Mouse (Mus musculus): ENCODE data around the gene Gng4. TPM values are rescaled to one million over a fixed set of nuclear protein-coding genes. Genes with fewer than 3 reads are reported as not detected.
A peak's percentile ranks its signal among the peaks of the same experiment; 100 is the strongest.

Gng4 gene
- 4.5 and 4.6 TPM in 2 replicates for polyA plus RNA-seq (2016; fragmentation: Nextera tagmentation; extraction: Ambion mirVana)

DNA sequence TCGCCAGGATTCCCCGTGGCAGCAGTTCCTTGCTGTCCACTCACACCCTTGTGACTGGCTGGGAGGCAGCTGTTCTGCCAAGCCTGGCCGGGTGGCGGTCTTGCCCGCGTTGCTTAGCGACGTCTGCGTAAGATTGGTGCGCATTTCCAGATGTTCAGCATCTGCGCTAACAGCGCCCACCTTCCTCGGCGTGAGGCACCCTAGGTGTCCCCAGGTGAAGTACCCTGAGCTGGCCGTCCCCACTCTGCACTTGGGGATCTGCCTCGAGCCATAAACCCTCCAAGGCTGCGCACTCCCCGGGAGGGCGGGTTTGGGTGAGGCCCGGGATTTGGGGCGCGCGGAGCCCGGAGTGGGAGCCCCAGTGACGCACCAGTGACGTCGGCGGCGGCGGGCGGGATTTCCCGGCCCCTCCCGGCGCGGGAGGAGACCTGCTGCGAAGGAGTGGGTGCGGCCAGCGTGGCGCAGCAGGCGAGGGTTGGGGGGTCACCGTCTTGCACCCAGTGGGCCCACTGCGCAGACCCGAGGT, at the start of gene Gng4:
Gene Gng4 (plus strand): TSS at position 166 of the 526 bp plus-strand sequence.
- Histone ChIP-seq H3K4me1 (no peaks in the 10 kb centered on the region), H3K4me3 (peak within 1 kb of the TSS; percentile 61), H3K36me3 (no peaks in the 10 kb centered on the region), H3K27me3 (peaks cover 41% of the 10 kb centered on the region), H3K9ac (peak within 1 kb of the TSS; percentile 54), H3K4me2 (replicated peaks) (peak within 1 kb of the TSS; percentile 88), H3K27ac (no peak within 1 kb of the TSS), H3K9me3 (no peaks in the 10 kb centered on the region)
- ATAC-seq (ENCODE audit: insufficient number of reproducible peaks, insufficient read depth, low FRiP score, low TSS enrichment): peak; percentile 57
- WGBS: under 1% methylated on average over 42 of the region's 43 CpGs

DNA sequence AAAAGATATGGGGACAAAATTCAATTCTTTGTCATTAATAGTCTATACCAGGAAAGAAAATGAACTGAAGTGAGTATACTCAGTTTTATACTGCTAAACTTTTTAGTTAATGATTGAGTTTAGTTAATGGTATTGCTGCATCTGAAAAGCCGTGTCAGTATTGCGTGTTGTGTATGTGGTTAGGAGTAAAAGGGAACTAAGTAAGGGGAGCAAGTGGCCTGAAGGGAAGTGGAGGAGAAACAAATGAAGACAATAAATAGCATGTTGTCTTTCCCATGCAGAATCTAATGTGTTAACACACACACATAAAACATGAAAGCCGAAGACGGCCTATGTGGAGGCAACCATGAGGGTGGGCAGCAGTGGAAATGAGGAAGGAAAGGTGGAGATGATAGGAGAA, 44.6 kb upstream of the Gng4 start:
- Histone ChIP-seq H3K9me3 (no peaks in the 10 kb centered on the region), H3K27ac (no peak overlapping the region), H3K4me1 (no peaks in the 10 kb centered on the region), H3K4me2 (replicated peaks) (no peak overlapping the region), H3K27me3 (no peaks in the 10 kb centered on the region), H3K4me3 (no peak overlapping the region), H3K36me3 (no peaks in the 10 kb centered on the region), H3K9ac (no peak overlapping the region)
- 96% methylated on average over 4 of the region's 4 CpGs for WGBS
- ATAC-seq (ENCODE audit: insufficient number of reproducible peaks, insufficient read depth, low FRiP score, low TSS enrichment): no peak

GRCm38 (mm10) chr13:13745911-13746310, 37.9 kb upstream of the Gng4 start:
- no peaks in the 10 kb centered on the region for H3K4me1 ChIP-seq
- no peak overlapping the region for H3K27ac ChIP-seq
- H3K36me3 ChIP-seq: no peaks in the 10 kb centered on the region; the same call in 1 of the 2 replicates
- H3K9ac ChIP-seq: no peak overlapping the region
- no peak overlapping the region for H3K4me2 ChIP-seq (replicated peaks)
- no peak for ATAC-seq (ENCODE audit: insufficient number of reproducible peaks, insufficient read depth, low FRiP score, low TSS enrichment)
- no peaks in the 10 kb centered on the region for H3K27me3 ChIP-seq
- no peak overlapping the region for H3K4me3 ChIP-seq
- no peaks in the 10 kb centered on the region for H3K9me3 ChIP-seq
- WGBS: 86% methylated on average over 3 of the region's 3 CpGs

DNA sequence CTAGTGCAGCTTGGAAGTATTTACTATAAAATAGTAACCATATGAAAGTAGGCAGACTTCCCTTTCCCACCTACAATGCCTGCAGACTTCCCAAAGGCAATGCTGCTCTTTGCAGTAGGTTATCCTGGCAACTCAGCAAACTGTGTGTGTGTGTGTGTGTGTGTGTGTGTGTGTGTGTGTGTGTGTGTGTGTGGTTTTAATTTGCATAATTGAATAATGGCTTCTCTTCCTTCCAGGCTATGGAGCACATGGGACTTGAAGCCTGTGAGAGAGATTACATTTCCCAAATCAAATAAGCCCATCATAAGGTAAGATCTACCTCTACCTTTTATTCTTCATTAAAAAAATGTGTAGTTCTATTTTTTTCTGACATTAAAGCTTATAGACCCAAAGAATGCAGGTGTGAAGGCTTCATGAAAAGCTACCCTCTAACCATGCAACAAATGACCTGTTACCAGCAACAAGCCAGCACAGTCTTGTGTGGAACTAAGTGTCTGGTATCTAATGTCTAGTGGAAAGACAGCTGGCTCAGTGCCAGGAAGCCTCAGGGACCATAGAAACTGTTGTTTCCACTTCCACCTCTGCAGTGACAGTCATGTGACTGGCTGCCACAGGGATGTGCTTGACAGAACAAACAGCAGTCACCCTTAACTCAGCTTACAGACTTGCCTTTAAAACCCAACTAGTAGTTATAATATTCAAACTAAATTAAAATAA, 7.9 kb upstream of the Gng4 start:
- ATAC-seq (ENCODE audit: insufficient number of reproducible peaks, insufficient read depth, low FRiP score, low TSS enrichment): no peak
- Histone ChIP-seq H3K4me1 (0 out of 2 replicates have a peak, but pooled peaks cover 2% of the 10 kb centered on the region), H3K9me3 (no peaks in the 10 kb centered on the region), H3K27ac (no peak overlapping the region), H3K9ac (no peak overlapping the region), H3K36me3 (peaks cover 6% of the 10 kb centered on the region; the same call in 1 of the 2 replicates), H3K27me3 (no peaks in the 10 kb centered on the region), H3K4me3 (no peak overlapping the region), H3K4me2 (replicated peaks) (no peak overlapping the region)

DNA sequence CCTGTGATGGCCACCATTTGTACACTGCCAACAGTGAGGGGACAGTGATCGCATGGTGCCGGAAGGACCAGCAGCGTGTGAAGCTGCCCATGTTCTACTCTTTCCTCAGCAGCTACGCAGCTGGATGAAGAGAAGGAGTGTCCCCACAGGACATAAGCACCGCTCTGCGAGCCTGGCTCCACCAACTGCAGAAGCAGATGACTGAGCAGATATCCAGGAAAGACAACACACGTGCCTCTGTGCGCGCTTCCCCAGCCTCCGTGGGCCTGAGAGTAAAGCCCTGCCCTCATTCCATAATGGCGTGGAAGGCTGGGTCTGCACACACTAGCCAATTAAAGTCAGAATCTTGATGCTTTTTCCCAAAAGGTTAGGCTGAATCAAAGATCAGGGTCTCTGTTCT, 6.8 kb upstream of the Gng4 start:
- H3K4me1 ChIP-seq: 0 out of 2 replicates have a peak, but pooled peaks cover 2% of the 10 kb centered on the region
- H3K9me3 ChIP-seq: no peaks in the 10 kb centered on the region
- H3K4me2 ChIP-seq (replicated peaks): no peak overlapping the region
- H3K9ac ChIP-seq: no peak overlapping the region
- no peak overlapping the region for H3K4me3 ChIP-seq
- peaks cover 6% of the 10 kb centered on the region; the same call in 1 of the 2 replicates for H3K36me3 ChIP-seq
- no peak overlapping the region for H3K27ac ChIP-seq
- ATAC-seq (ENCODE audit: insufficient number of reproducible peaks, insufficient read depth, low FRiP score, low TSS enrichment): no peak
- H3K27me3 ChIP-seq: no peaks in the 10 kb centered on the region
- 88% methylated on average over 11 of the region's 11 CpGs for WGBS

DNA sequence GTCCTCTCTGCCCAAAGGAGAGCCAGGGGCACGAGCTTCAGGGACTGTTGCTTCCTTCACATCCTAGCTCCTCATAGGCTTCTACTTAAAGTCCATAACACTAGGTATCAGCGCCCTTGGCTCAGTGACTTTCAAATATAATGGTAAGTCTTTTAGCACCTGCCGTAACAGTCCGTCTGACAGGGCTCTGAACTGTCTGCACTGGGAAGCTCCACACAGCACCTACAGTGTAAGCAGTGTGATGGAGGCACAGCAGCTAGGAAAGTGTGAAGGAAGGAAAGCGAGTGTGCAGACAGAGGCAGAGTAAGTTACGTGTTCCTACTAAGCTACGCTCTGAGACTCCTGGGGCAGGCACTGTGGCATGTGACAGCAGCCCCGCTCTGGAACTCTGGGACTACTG, 6.2 kb upstream of the Gng4 start:
- no peak overlapping the region for H3K4me3 ChIP-seq
- WGBS: 90% methylated on average over 8 of the region's 8 CpGs
- ATAC-seq (ENCODE audit: insufficient number of reproducible peaks, insufficient read depth, low FRiP score, low TSS enrichment): no peak
- H3K27me3 ChIP-seq: peaks cover under 1% of the 10 kb centered on the region; the same call in 1 of the 2 replicates
- H3K9ac ChIP-seq: no peak overlapping the region
- H3K4me2 ChIP-seq (replicated peaks): no peak overlapping the region
- H3K4me1 ChIP-seq: 0 out of 2 replicates have a peak, but pooled peaks cover 2% of the 10 kb centered on the region
- no peak overlapping the region for H3K27ac ChIP-seq
- no peaks in the 10 kb centered on the region for H3K9me3 ChIP-seq
- H3K36me3 ChIP-seq: peaks cover 6% of the 10 kb centered on the region; the same call in 1 of the 2 replicates

GRCm38 (mm10) chr13:13778837-13779458, 4.9 kb upstream of the Gng4 start:
- peaks cover 11% of the 10 kb centered on the region for H3K27me3 ChIP-seq
- peaks cover 6% of the 10 kb centered on the region; the same call in 1 of the 2 replicates for H3K36me3 ChIP-seq
- H3K4me2 ChIP-seq (replicated peaks): no peak overlapping the region
- 76% methylated on average over 1 of the region's 1 CpGs for WGBS
- no peaks in the 10 kb centered on the region for H3K9me3 ChIP-seq
- H3K27ac ChIP-seq: no peak overlapping the region
- no peak for ATAC-seq (ENCODE audit: insufficient number of reproducible peaks, insufficient read depth, low FRiP score, low TSS enrichment)
- no peak overlapping the region for H3K9ac ChIP-seq
- 0 out of 2 replicates have a peak, but pooled peaks cover 2% of the 10 kb centered on the region for H3K4me1 ChIP-seq
- no peak overlapping the region for H3K4me3 ChIP-seq

DNA sequence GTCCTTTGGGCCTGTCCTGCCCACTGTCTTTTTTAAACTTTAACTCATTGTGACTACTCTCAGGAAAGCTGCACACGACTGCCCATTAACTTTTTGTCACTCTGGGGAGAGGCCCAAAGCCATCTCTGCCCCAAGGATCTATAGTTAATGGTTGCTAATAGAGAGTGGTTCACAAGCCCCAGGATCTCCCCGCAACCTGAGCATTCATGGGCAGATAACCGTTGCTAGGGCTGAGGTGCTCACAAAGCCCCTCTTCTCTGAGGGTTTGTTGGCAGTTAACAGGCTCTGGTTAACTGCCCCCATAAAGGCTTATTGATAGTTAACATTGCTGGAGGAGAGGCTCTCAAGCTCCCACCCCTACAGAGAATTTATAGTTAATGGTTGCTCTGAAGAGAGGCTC, 3.6 kb upstream of the Gng4 start:
- H3K4me3 ChIP-seq: no peak overlapping the region
- H3K36me3 ChIP-seq: peaks cover 6% of the 10 kb centered on the region; the same call in 1 of the 2 replicates
- no peaks in the 10 kb centered on the region for H3K9me3 ChIP-seq
- H3K4me2 ChIP-seq (replicated peaks): no peak overlapping the region
- peaks cover 24% of the 10 kb centered on the region for H3K27me3 ChIP-seq
- H3K9ac ChIP-seq: no peak overlapping the region
- H3K27ac ChIP-seq: no peak overlapping the region
- H3K4me1 ChIP-seq: 0 out of 2 replicates have a peak, but pooled peaks cover 1% of the 10 kb centered on the region
- 72% methylated on average over 3 of the region's 3 CpGs for WGBS
- ATAC-seq (ENCODE audit: insufficient number of reproducible peaks, insufficient read depth, low FRiP score, low TSS enrichment): no peak

DNA sequence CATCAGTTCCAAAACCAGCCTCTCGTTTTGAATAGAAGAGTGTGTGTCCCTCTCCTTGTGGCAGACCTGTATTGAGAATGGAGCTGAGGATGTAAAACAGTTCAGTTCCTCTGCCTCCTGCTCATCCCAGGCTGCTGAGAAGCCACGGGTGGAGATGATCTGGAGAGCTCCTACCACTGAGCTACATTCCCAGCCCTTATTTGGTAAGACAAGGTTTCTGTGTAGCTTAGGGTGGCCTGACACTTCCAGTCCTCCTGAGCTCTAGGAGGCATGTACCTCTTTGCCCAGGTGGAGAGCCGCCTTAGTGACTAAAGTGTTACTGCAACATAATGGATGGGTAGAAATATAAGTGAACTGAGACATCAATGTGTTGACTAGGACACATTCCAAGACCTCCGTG, 2.8 kb upstream of the Gng4 start:
- WGBS: 81% methylated on average over 4 of the region's 4 CpGs
- H3K4me3 ChIP-seq: no peak overlapping the region

DNA sequence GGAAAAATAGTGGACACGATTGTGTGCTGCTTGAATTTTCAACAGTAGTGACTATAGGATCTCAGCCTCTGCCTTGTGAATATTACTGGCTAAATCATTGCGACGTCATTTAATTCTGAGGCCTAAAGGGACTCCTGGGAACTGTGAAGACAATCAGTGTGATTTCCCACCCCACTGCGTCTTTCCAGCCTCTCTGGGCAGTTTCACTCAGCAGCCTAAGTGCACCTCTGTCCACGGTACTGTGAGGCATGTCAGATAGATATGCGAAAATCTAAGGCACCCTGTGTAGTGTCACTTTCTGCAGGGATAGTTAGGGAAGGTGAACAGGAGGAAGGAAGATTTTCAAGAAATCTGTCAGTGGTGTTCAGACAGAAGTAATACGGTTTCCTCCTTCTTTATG, 563 bp upstream of the Gng4 start:
- no peak overlapping the region for H3K9ac ChIP-seq
- H3K4me1 ChIP-seq: no peaks in the 10 kb centered on the region
- no peak for ATAC-seq (ENCODE audit: insufficient number of reproducible peaks, insufficient read depth, low FRiP score, low TSS enrichment)
- H3K4me2 ChIP-seq (replicated peaks): peak overlapping the region; percentile 88
- H3K36me3 ChIP-seq: no peaks in the 10 kb centered on the region
- 42% methylated on average over 7 of the region's 7 CpGs for WGBS
- peaks cover 41% of the 10 kb centered on the region for H3K27me3 ChIP-seq
- H3K9me3 ChIP-seq: no peaks in the 10 kb centered on the region
- H3K27ac ChIP-seq: no peak overlapping the region
- H3K4me3 ChIP-seq: no peak overlapping the region

More for the DNA sequence above, 2.8 kb upstream of the Gng4 start:
- H3K27me3 ChIP-seq: peaks cover 32% of the 10 kb centered on the region
- ATAC-seq (ENCODE audit: insufficient number of reproducible peaks, insufficient read depth, low FRiP score, low TSS enrichment): no peak
- peaks cover 6% of the 10 kb centered on the region; the same call in 1 of the 2 replicates for H3K36me3 ChIP-seq
- H3K9me3 ChIP-seq: no peaks in the 10 kb centered on the region
- H3K4me1 ChIP-seq: no peaks in the 10 kb centered on the region
- H3K4me2 ChIP-seq (replicated peaks): no peak overlapping the region
- no peak overlapping the region for H3K27ac ChIP-seq
- no peak overlapping the region for H3K9ac ChIP-seq

- Histone ChIP-seq H3K36me3 (no peaks in the 10 kb centered on the region), H3K27ac (no peak overlapping the region), H3K27me3 (peaks cover 41% of the 10 kb centered on the region), H3K4me2 (replicated peaks) (peak overlapping the region; percentile 88), H3K4me3 (peak overlapping the region; percentile 61), H3K9ac (peak overlapping the region; percentile 54), H3K4me1 (no peaks in the 10 kb centered on the region), H3K9me3 (no peaks in the 10 kb centered on the region)
- 1% methylated on average over 53 of the region's 59 CpGs for WGBS
- ATAC-seq (ENCODE audit: insufficient number of reproducible peaks, insufficient read depth, low FRiP score, low TSS enrichment): peak; percentile 44
Observed at GRCm38 (mm10) chr13:13784420-13784936, 619 bp downstream of the Gng4 start.
